Mouse (Mus musculus): Measurements from ENCODE around the gene Colgalt1. TPM values are rescaled to one million over a fixed set of nuclear protein-coding genes. Genes with fewer than 3 reads are reported as not detected.

Colgalt1 gene
- polyA plus RNA-seq, 1 experiment from 2014 or later: 56.2 TPM

GRCm38 (mm10) chr8:71633164-71633563, 22.4 kb downstream of the Colgalt1 start:
- no peak overlapping the region for H3K9ac ChIP-seq (replicated peaks)
- H3K4me3 ChIP-seq: no peak overlapping the region
- H3K9me3 ChIP-seq: no peaks in the 10 kb centered on the region
- H3K27me3 ChIP-seq: peaks cover 17% of the 10 kb centered on the region
- no peak overlapping the region for H3K27ac ChIP-seq (replicated peaks)
- no peak overlapping the region for H3K4me2 ChIP-seq (replicated peaks)
- 9% methylated on average over 19 of the region's 22 CpGs for WGBS
- ATAC-seq (replicated peaks): no peak
- peaks cover 27% of the 10 kb centered on the region for H3K4me1 ChIP-seq
- peaks cover 8% of the 10 kb centered on the region for H3K36me3 ChIP-seq

GRCm38 (mm10) chr8:71633981-71634667, 23.3 kb downstream of the Colgalt1 start:
- 2% methylated on average over 26 of the region's 26 CpGs for WGBS
- Histone ChIP-seq H3K27ac (replicated peaks) (no peak overlapping the region), H3K4me3 (peak overlapping the region; percentile 6; the same call in 1 of the 2 replicates), H3K36me3 (peaks cover 8% of the 10 kb centered on the region), H3K4me1 (peaks cover 17% of the 10 kb centered on the region), H3K27me3 (peaks cover 17% of the 10 kb centered on the region), H3K4me2 (replicated peaks) (peak overlapping the region; percentile 29), H3K9ac (replicated peaks) (0 out of 2 replicates have a peak overlapping the region, but pooled peaks have one; percentile 3), H3K9me3 (no peaks in the 10 kb centered on the region)
- ATAC-seq (replicated peaks): peak; percentile 33; the same call in 1 of the 2 replicates

GRCm38 (mm10) chr8:71637149-71638095, 26.6 kb downstream of the Colgalt1 start:
- Histone ChIP-seq H3K36me3 (peaks cover 24% of the 10 kb centered on the region), H3K4me1 (peaks cover 6% of the 10 kb centered on the region; the same call in 1 of the 2 replicates), H3K9ac (replicated peaks) (no peak overlapping the region), H3K27ac (replicated peaks) (no peak overlapping the region), H3K9me3 (no peaks in the 10 kb centered on the region), H3K4me3 (no peak overlapping the region), H3K4me2 (replicated peaks) (no peak overlapping the region), H3K27me3 (no peaks in the 10 kb centered on the region)
- 72% methylated on average over 8 of the region's 8 CpGs for WGBS
- ATAC-seq (replicated peaks): no peak

DNA sequence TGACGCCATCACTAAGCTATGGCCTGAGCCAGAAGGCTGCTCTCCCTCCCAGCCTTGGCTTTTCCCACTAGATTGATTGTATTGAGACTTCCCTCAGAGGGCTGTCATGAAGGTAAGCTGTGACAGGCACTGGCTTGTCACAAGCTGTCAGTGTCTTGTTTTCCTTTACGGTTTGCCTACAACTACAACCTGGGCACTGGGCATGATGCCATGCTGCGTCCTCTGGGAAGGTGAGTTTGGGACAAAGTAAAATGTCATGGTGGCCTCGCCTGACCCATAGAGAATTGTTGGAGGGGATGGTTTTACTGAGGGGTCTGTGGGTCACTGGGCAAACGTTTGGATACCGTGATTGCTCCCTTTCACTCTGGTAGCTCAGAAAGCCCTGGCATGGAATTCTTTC, 27.5 kb downstream of the Colgalt1 start:
- H3K4me1 ChIP-seq: peaks cover 6% of the 10 kb centered on the region; the same call in 1 of the 2 replicates
- no peaks in the 10 kb centered on the region for H3K27me3 ChIP-seq
- H3K9me3 ChIP-seq: no peaks in the 10 kb centered on the region
- no peak overlapping the region for H3K9ac ChIP-seq (replicated peaks)
- no peak overlapping the region for H3K27ac ChIP-seq (replicated peaks)
- 66% methylated on average over 6 of the region's 6 CpGs for WGBS
- no peak for ATAC-seq (replicated peaks)
- no peak overlapping the region for H3K4me2 ChIP-seq (replicated peaks)
- H3K36me3 ChIP-seq: peaks cover 25% of the 10 kb centered on the region
- no peak overlapping the region for H3K4me3 ChIP-seq

DNA sequence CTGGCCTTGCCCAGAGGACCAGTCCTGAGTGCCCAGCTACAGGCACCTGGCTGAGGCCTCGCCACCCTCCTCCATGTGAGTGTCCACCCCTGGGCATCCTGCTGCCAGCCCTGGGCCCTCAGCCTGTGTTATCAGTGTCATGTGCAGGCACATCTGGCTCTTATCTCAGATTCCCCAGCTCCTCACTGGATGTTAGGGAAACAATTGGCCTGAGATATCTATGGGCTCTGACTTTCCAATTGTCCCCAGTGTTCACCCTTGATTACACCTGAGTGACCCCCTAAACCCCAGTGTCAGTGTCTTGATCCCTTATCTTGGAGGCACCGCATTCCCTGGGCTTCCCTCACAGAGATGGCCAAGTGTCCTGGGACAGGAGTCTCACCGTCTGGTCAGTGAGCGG, 28.5 kb downstream of the Colgalt1 start:
- ATAC-seq (replicated peaks): no peak
- Histone ChIP-seq H3K4me3 (no peak overlapping the region), H3K27ac (replicated peaks) (no peak overlapping the region), H3K9ac (replicated peaks) (no peak overlapping the region), H3K4me1 (peaks cover 5% of the 10 kb centered on the region; the same call in 1 of the 2 replicates), H3K4me2 (replicated peaks) (no peak overlapping the region), H3K9me3 (no peaks in the 10 kb centered on the region), H3K36me3 (peaks cover 31% of the 10 kb centered on the region), H3K27me3 (no peaks in the 10 kb centered on the region)
- WGBS: 89% methylated on average over 4 of the region's 4 CpGs

- 83% methylated on average over 9 of the region's 9 CpGs for WGBS
- Histone ChIP-seq H3K4me1 (no peaks in the 10 kb centered on the region), H3K9me3 (no peaks in the 10 kb centered on the region), H3K4me2 (replicated peaks) (no peak overlapping the region), H3K9ac (replicated peaks) (no peak overlapping the region), H3K4me3 (no peak overlapping the region), H3K27me3 (no peaks in the 10 kb centered on the region), H3K27ac (replicated peaks) (no peak overlapping the region), H3K36me3 (peaks cover 70% of the 10 kb centered on the region)
- no peak for ATAC-seq (replicated peaks)
Observed at GRCm38 (mm10) chr8:71645510-71645909, 34.7 kb downstream of the Colgalt1 start.

GRCm38 (mm10) chr8:71654600-71654999, 43.8 kb downstream of the Colgalt1 start:
- H3K4me3 ChIP-seq: no peak overlapping the region
- peaks cover 44% of the 10 kb centered on the region for H3K27me3 ChIP-seq
- H3K9me3 ChIP-seq: no peaks in the 10 kb centered on the region
- H3K9ac ChIP-seq (replicated peaks): no peak overlapping the region
- H3K4me1 ChIP-seq: peaks cover 10% of the 10 kb centered on the region
- peaks cover 37% of the 10 kb centered on the region for H3K36me3 ChIP-seq
- ATAC-seq (replicated peaks): no peak
- 2% methylated on average over 24 of the region's 24 CpGs for WGBS
- H3K4me2 ChIP-seq (replicated peaks): peak overlapping the region; percentile 19
- H3K27ac ChIP-seq (replicated peaks): no peak overlapping the region

GRCm38 (mm10) chr8:71657816-71658215, 47.0 kb downstream of the Colgalt1 start:
- Histone ChIP-seq H3K4me2 (replicated peaks) (no peak overlapping the region), H3K27me3 (peaks cover 49% of the 10 kb centered on the region), H3K27ac (replicated peaks) (no peak overlapping the region), H3K9ac (replicated peaks) (no peak overlapping the region), H3K36me3 (peaks cover 20% of the 10 kb centered on the region), H3K4me1 (peaks cover 16% of the 10 kb centered on the region), H3K9me3 (no peaks in the 10 kb centered on the region), H3K4me3 (no peak overlapping the region)
- no peak for ATAC-seq (replicated peaks)
- 23% methylated on average over 9 of the region's 9 CpGs for WGBS

GRCm38 (mm10) chr8:71658515-71659049, 47.8 kb downstream of the Colgalt1 start:
- no peak overlapping the region for H3K9ac ChIP-seq (replicated peaks)
- whole genome bisulfite sequencing: 31% methylated on average over 17 of the region's 17 CpGs
- peaks cover 48% of the 10 kb centered on the region for H3K27me3 ChIP-seq
- H3K4me2 ChIP-seq (replicated peaks): no peak overlapping the region
- H3K9me3 ChIP-seq: no peaks in the 10 kb centered on the region
- peaks cover 16% of the 10 kb centered on the region for H3K4me1 ChIP-seq
- H3K27ac ChIP-seq (replicated peaks): no peak overlapping the region
- H3K36me3 ChIP-seq: peaks cover 24% of the 10 kb centered on the region
- no peak overlapping the region for H3K4me3 ChIP-seq
- no peak for ATAC-seq (replicated peaks)

GRCm38 (mm10) chr8:71659751-71660150, 49.0 kb downstream of the Colgalt1 start:
- no peak overlapping the region for H3K4me2 ChIP-seq (replicated peaks)
- no peak overlapping the region for H3K27ac ChIP-seq (replicated peaks)
- 47% methylated on average over 1 of the region's 1 CpGs for WGBS
- no peak overlapping the region for H3K9ac ChIP-seq (replicated peaks)
- ATAC-seq (replicated peaks): no peak
- H3K4me3 ChIP-seq: no peak overlapping the region
- peaks cover 29% of the 10 kb centered on the region for H3K36me3 ChIP-seq
- peaks cover 14% of the 10 kb centered on the region for H3K4me1 ChIP-seq
- peaks cover 36% of the 10 kb centered on the region for H3K27me3 ChIP-seq
- H3K9me3 ChIP-seq: no peaks in the 10 kb centered on the region

GRCm38 (mm10) chr8:71660325-71661120, 49.7 kb downstream of the Colgalt1 start:
- Histone ChIP-seq H3K4me3 (no peak overlapping the region), H3K9ac (replicated peaks) (no peak overlapping the region), H3K4me2 (replicated peaks) (no peak overlapping the region), H3K27me3 (peaks cover 32% of the 10 kb centered on the region), H3K36me3 (peaks cover 29% of the 10 kb centered on the region), H3K27ac (replicated peaks) (no peak overlapping the region), H3K9me3 (no peaks in the 10 kb centered on the region), H3K4me1 (peaks cover 11% of the 10 kb centered on the region)
- WGBS: 7% methylated on average over 36 of the region's 36 CpGs
- ATAC-seq (replicated peaks): peak; percentile 57

Data from forebrain, embryonic 15.5 days (tissue).